Mouse (Mus musculus) heart, adult 11 months (tissue): ENCODE results near the gene Gm4922.

Experiments
- DNase-seq: peaks from one replicate; pipeline ENCODE4 v3.0.0; 2022

Gene Gm4922

GRCm38 (mm10) chr10:18786693-18787092, at the start of gene Gm4922:
Gene Gm4922 (minus strand): TSS chr10:18786793.
- DNase-seq = no peak

- no peak for DNase-seq
These were observed 49.3 kb upstream of the Gm4922 start for GRCm38 (mm10) chr10:18835684-18836479.

GRCm38 (mm10) chr10:18834389-18834788, 47.8 kb upstream of the Gm4922 start:
- no peak for DNase-seq

GRCm38 (mm10) chr10:18831823-18832222, 45.2 kb upstream of the Gm4922 start:
- no peak for DNase-seq

GRCm38 (mm10) chr10:18830359-18830758, 43.8 kb upstream of the Gm4922 start:
- no peak for DNase-seq

- DNase-seq = no peak
These were observed 41.3 kb upstream of the Gm4922 start for GRCm38 (mm10) chr10:18827936-18828335.

GRCm38 (mm10) chr10:18826107-18826506, 39.5 kb upstream of the Gm4922 start:
- DNase-seq = no peak

GRCm38 (mm10) chr10:18825143-18825542, 38.5 kb upstream of the Gm4922 start:
- no peak for DNase-seq

GRCm38 (mm10) chr10:18816560-18816959, 30.0 kb upstream of the Gm4922 start:
- DNase-seq = peak; percentile 93

- no peak for DNase-seq
These were observed 25.2 kb upstream of the Gm4922 start for GRCm38 (mm10) chr10:18811751-18812150.

- DNase-seq = no peak
These were observed 3.5 kb upstream of the Gm4922 start for GRCm38 (mm10) chr10:18790063-18790462.

GRCm38 (mm10) chr10:18788601-18789000, 2.0 kb upstream of the Gm4922 start:
- no peak for DNase-seq

GRCm38 (mm10) chr10:18777546-18777945, 9.0 kb downstream of the Gm4922 start:
- DNase-seq = no peak

GRCm38 (mm10) chr10:18772537-18773179, 13.9 kb downstream of the Gm4922 start:
- DNase-seq = peak; percentile 89

GRCm38 (mm10) chr10:18769909-18770308, 16.7 kb downstream of the Gm4922 start:
- DNase-seq = no peak

GRCm38 (mm10) chr10:18760241-18760640, 26.4 kb downstream of the Gm4922 start:
- DNase-seq = no peak

GRCm38 (mm10) chr10:18750057-18750456, 36.5 kb downstream of the Gm4922 start:
- DNase-seq = no peak

- peak; percentile 91 for DNase-seq
These were observed 43.1 kb downstream of the Gm4922 start, which contains the start of gene Arfgef3 for GRCm38 (mm10) chr10:18743286-18744142. Gene Arfgef3 (minus strand): TSS chr10:18743949.

- DNase-seq = no peak
These were observed 44.5 kb downstream of the Gm4922 start for GRCm38 (mm10) chr10:18742086-18742485.

GRCm38 (mm10) chr10:18741024-18741423, 45.6 kb downstream of the Gm4922 start:
- DNase-seq = no peak
